ENCODE assay signal across 25 mouse cellular contexts in genomic region chr6:134094620-134095019, GRCm38 (mm10). TPM values are rescaled to one million over a fixed set of nuclear protein-coding genes. Genes with fewer than 3 reads are reported as not detected.
A peak's percentile ranks its signal among the peaks of the same experiment; 100 is the strongest.
DNase-seq lines count a peak whose midpoint lies in the region; ATAC-seq and TF ChIP-seq lines count a peak whose summit lies in the region.
"Had no signal": no experiment of that assay in that cellular context is flagged by ENCODE, and none has a peak within 500 bp of the region (broad histone marks: within the 10 kb centered on the region; RNA-seq: fewer than 3 reads in every experiment).

No protein-coding gene starts in this region.

- no peaks in the 10 kb centered on the region for H3K27me3 ChIP-seq in heart, adult 2 months (ENCODE audit: control insufficient read depth, insufficient read depth, low read length)
- H3K27me3 ChIP-seq: CH12.LX; embryonic facial prominence, embryonic 12.5 days; forebrain, embryonic 12.5 days; Patski had no signal

- no peak for DNase-seq in embryo, embryonic 10.5 days (ENCODE audit: low spot score)
- DNase-seq in heart, adult 2 months: no peak
- DNase-seq: adrenal gland, adult 8-10 months; adrenal gland, postnatal 36 days; B cell, adult 2 months; cerebellum, adult 11-12 months; cerebellum, adult 2 months; cerebellum, adult 9-10 months; cerebellum, postnatal 10 days; cerebellum, postnatal 25 days had no signal

- H3K4me3 ChIP-seq in heart, adult 2 months: no peak overlapping the region
- H3K4me3 ChIP-seq: embryonic facial prominence, embryonic 10.5 days; embryonic facial prominence, embryonic 12.5 days; forebrain, embryonic 10.5 days; forebrain, embryonic 12.5 days had no signal

- H3K79me2 ChIP-seq in heart, adult 2 months (replicated peaks; ENCODE audit: control insufficient read depth, insufficient read depth, low read length): peaks cover 4% of the 10 kb centered on the region

- WGBS in heart, adult 2 months: 87% methylated on average over 7 of the region's 8 CpGs

- peak; percentile 30 for ATAC-seq in common myeloid progenitor, adult 5-6 weeks (replicated peaks; ENCODE audit: low read depth, poor library complexity, severe bottlenecking)
- ATAC-seq in megakaryocyte, adult 5-6 weeks (ENCODE audit: poor library complexity, severe bottlenecking): peak; percentile 81
- ATAC-seq in megakaryocyte progenitor cell, adult 5-6 weeks (replicated peaks; ENCODE audit: poor library complexity): peak; percentile 38
- ATAC-seq in neutrophil, adult 5-6 weeks (ENCODE audit: extremely low read depth, insufficient number of reproducible peaks, low FRiP score, poor library complexity, severe bottlenecking): peak; percentile 34; the same call in 1 of the 2 replicates
- ATAC-seq in erythroid progenitor cell, adult 5-6 weeks (replicated peaks; ENCODE audit: low FRiP score, poor library complexity, severe bottlenecking): no peak
- ATAC-seq: activated CD4-positive, CD25-positive, alpha-beta regulatory T cell, adult 4 months; CD4-positive, CD25-positive, alpha-beta regulatory T cell, adult 4 months; forebrain, embryonic 14.5 days; forebrain, embryonic 16.5 days; Patski had no signal

- peaks cover 11% of the 10 kb centered on the region for H3K4me1 ChIP-seq in heart, adult 2 months (ENCODE audit: control insufficient read depth, insufficient read depth, low read length)

- TF ChIP-seq POLR2A in heart, adult 2 months (IDR thresholded peaks at IDR 0.05; ENCODE audit: insufficient read depth, low read depth, low read length): no peak

- no peak overlapping the region for H3K9ac ChIP-seq in heart, adult 2 months (ENCODE audit: low read depth, low read length)
- H3K9ac ChIP-seq: embryonic facial prominence, embryonic 12.5 days; forebrain, embryonic 12.5 days had no signal

- H3K27ac ChIP-seq in heart, adult 2 months: no peak overlapping the region
- H3K27ac ChIP-seq: embryonic facial prominence, embryonic 10.5 days; embryonic facial prominence, embryonic 12.5 days; forebrain, embryonic 10.5 days; forebrain, embryonic 12.5 days had no signal

- intact Hi-C loops in heart, adult 2 months (cut with DNase I): no loop called here

- H3K36me3 ChIP-seq in heart, adult 2 months (ENCODE audit: control insufficient read depth, insufficient read depth, low read length): peaks cover 1% of the 10 kb centered on the region
- H3K36me3 ChIP-seq: forebrain, embryonic 12.5 days had no signal

- no peak for TF ChIP-seq EP300 in heart, adult 2 months (IDR thresholded peaks at IDR 0.05; ENCODE audit: insufficient read depth, low read depth, low read length)

- no peak for TF ChIP-seq CTCF in heart, adult 2 months (IDR thresholded peaks at IDR 0.05)

RNA-seq across cellular contexts. Expression of gene Etv6, which starts 59.1 kb away (rescaled TPM):
- total RNA-seq in common myeloid progenitor, adult 5-6 weeks (2017): 110 and 129 TPM in 2 replicates
- total RNA-seq in megakaryocyte, adult 5-6 weeks (2015): 51.9 and 66.7 TPM in 2 replicates
- 32.9 and 42.3 TPM in 2 replicates for total RNA-seq in megakaryocyte, adult 5-6 weeks (2017)
- total RNA-seq in megakaryocyte progenitor cell, adult 5-6 weeks (2015): 124 TPM in 2 replicates
- total RNA-seq in megakaryocyte progenitor cell, adult 5-6 weeks (2017): 67.1 and 76.4 TPM in 2 replicates
- total RNA-seq in neutrophil, adult 5-6 weeks (2017): 19.6 and 22.7 TPM in 2 replicates
- total RNA-seq in heart, adult 2 months (2021): 10 to 100 TPM; 11.4 to 14.0 TPM
- 9.8 and 12.7 TPM in 2 replicates for polyA plus RNA-seq in heart, adult 2 months (2012; rRNA removed)
- total RNA-seq in erythroid progenitor cell, adult 5-6 weeks (2015; ENCODE audit: low replicate concordance): 12.3 and 19.3 TPM in 2 replicates
- total RNA-seq in erythroid progenitor cell, adult 5-6 weeks (2017; ENCODE audit: low replicate concordance): 4.2 and 4.5 TPM in 2 replicates
